Mouse (Mus musculus) testis, adult 2 months (tissue): ENCODE results near the gene Cnih3. TPM values are rescaled to one million over a fixed set of nuclear protein-coding genes. Genes with fewer than 3 reads are reported as not detected.

ENCODE experiments used
- H3K27ac ChIP-seq: fragments of 200-500 bp; 2 replicates; pipeline ENCODE4 v1.5.1; 2012; ENCODE audit warnings: low read depth, low read length; ENCODE audit not compliant: control insufficient read depth, insufficient read depth
- H3K27me3 ChIP-seq: fragments of 200-500 bp; 2 replicates; pipeline ENCODE4 v1.6.1; 2012; ENCODE audit warnings: mild to moderate bottlenecking, low read length, moderate library complexity; ENCODE audit not compliant: control insufficient read depth, insufficient read depth
- H3K36me3 ChIP-seq: fragments of 200-500 bp; 2 replicates; pipeline ENCODE4 v1.6.1; 2012; ENCODE audit warnings: mild to moderate bottlenecking, low read length; ENCODE audit not compliant: control insufficient read depth, insufficient read depth
- H3K4me1 ChIP-seq: fragments of 200-500 bp; 2 replicates; pipeline ENCODE4 v1.6.1; 2012; ENCODE audit warnings: low read length; ENCODE audit not compliant: control insufficient read depth, insufficient read depth
- H3K4me3 ChIP-seq: fragments of 200-500 bp; 2 replicates; pipeline ENCODE4 v1.5.1; 2012; ENCODE audit warnings: low read depth, mild to moderate bottlenecking, low read length, moderate library complexity, mixed read lengths; ENCODE audit not compliant: control insufficient read depth
- CTCF ChIP-seq: fragments of 200-500 bp; IDR thresholded peaks from 2 replicates; pipeline ENCODE4 v1.5.1; 2012; ENCODE audit warnings: low read depth, mild to moderate bottlenecking, inconsistent platforms, low read length, moderate library complexity; ENCODE audit not compliant: control insufficient read depth, insufficient read depth, insufficient replicate concordance
- POLR2A ChIP-seq: fragments of 200-500 bp; IDR thresholded peaks from 2 replicates; pipeline ENCODE4 v1.6.1; 2012; ENCODE audit warnings: low read depth, mild to moderate bottlenecking, inconsistent platforms, low read length, moderate library complexity; ENCODE audit not compliant: control insufficient read depth
- polyA plus RNA-seq: library from polyadenylated mRNA; depleted of rRNA; stranded (reverse); fragments of >200 nt; gene quantifications from 2 replicates; pipeline ENCODE4 v1.2.3, GENCODE M21; 2012

The Cnih3 gene
- polyA plus RNA-seq, 1 experiment = 0.27 TPM

GRCm38 (mm10) chr1:181316571-181316970, 35.9 kb upstream of the Cnih3 start:
- no peaks in the 10 kb centered on the region for H3K36me3 ChIP-seq
- H3K27ac ChIP-seq = no peak overlapping the region
- no peak for TF ChIP-seq CTCF
- TF ChIP-seq POLR2A = no peak
- H3K27me3 ChIP-seq = no peaks in the 10 kb centered on the region
- H3K4me3 ChIP-seq = no peak overlapping the region
- H3K4me1 ChIP-seq = no peaks in the 10 kb centered on the region

GRCm38 (mm10) chr1:181319466-181319865, 33.0 kb upstream of the Cnih3 start:
- no peak overlapping the region for H3K4me3 ChIP-seq
- no peaks in the 10 kb centered on the region for H3K36me3 ChIP-seq
- H3K27ac ChIP-seq = no peak overlapping the region
- no peaks in the 10 kb centered on the region for H3K27me3 ChIP-seq
- no peaks in the 10 kb centered on the region for H3K4me1 ChIP-seq
- no peak for TF ChIP-seq CTCF
- no peak for TF ChIP-seq POLR2A

- Histone ChIP-seq H3K27me3 (no peaks in the 10 kb centered on the region), H3K27ac (no peak overlapping the region), H3K4me3 (peak overlapping the region; percentile 48; the same call in 1 of the 2 replicates), H3K36me3 (no peaks in the 10 kb centered on the region), H3K4me1 (no peaks in the 10 kb centered on the region)
- no peak for TF ChIP-seq POLR2A
- no peak for TF ChIP-seq CTCF
These were observed 31.3 kb upstream of the Cnih3 start for GRCm38 (mm10) chr1:181321149-181321548.

- no peak for TF ChIP-seq CTCF
- TF ChIP-seq POLR2A = no peak
- H3K27ac ChIP-seq = no peak overlapping the region
- H3K27me3 ChIP-seq = no peaks in the 10 kb centered on the region
- H3K4me1 ChIP-seq = no peaks in the 10 kb centered on the region
- no peak overlapping the region for H3K4me3 ChIP-seq
- no peaks in the 10 kb centered on the region for H3K36me3 ChIP-seq
These were observed 29.3 kb upstream of the Cnih3 start for GRCm38 (mm10) chr1:181323134-181323533.

- Histone ChIP-seq H3K4me3 (no peak overlapping the region), H3K4me1 (no peaks in the 10 kb centered on the region), H3K36me3 (no peaks in the 10 kb centered on the region), H3K27me3 (no peaks in the 10 kb centered on the region), H3K27ac (no peak overlapping the region)
- no peak for TF ChIP-seq CTCF
- TF ChIP-seq POLR2A = no peak
These were observed 25.3 kb upstream of the Cnih3 start for GRCm38 (mm10) chr1:181327137-181327536.

- Histone ChIP-seq H3K4me1 (no peaks in the 10 kb centered on the region), H3K27me3 (no peaks in the 10 kb centered on the region), H3K4me3 (no peak overlapping the region), H3K27ac (no peak overlapping the region), H3K36me3 (no peaks in the 10 kb centered on the region)
- no peak for TF ChIP-seq CTCF
- no peak for TF ChIP-seq POLR2A
These were observed 24.6 kb upstream of the Cnih3 start for GRCm38 (mm10) chr1:181327636-181328420.

- Histone ChIP-seq H3K4me1 (no peaks in the 10 kb centered on the region), H3K36me3 (no peaks in the 10 kb centered on the region), H3K27ac (no peak overlapping the region), H3K4me3 (no peak overlapping the region), H3K27me3 (no peaks in the 10 kb centered on the region)
- TF ChIP-seq POLR2A (no peak), CTCF (no peak)
These were observed 23.3 kb upstream of the Cnih3 start for GRCm38 (mm10) chr1:181329110-181329509.

GRCm38 (mm10) chr1:181332597-181332996, 19.8 kb upstream of the Cnih3 start:
- H3K36me3 ChIP-seq = no peaks in the 10 kb centered on the region
- H3K4me3 ChIP-seq = no peak overlapping the region
- no peaks in the 10 kb centered on the region for H3K27me3 ChIP-seq
- TF ChIP-seq POLR2A (no peak), CTCF (no peak)
- H3K4me1 ChIP-seq = no peaks in the 10 kb centered on the region
- no peak overlapping the region for H3K27ac ChIP-seq
